Comparison of ENCODE assay signal across 7 mouse cellular contexts in genomic region chr5:66337025-66337968, GRCm38 (mm10).
DNase-seq lines count a peak whose midpoint lies in the region; ATAC-seq lines count a peak whose summit lies in the region.

No protein-coding gene starts in this region.

- peak overlapping the region; percentile 42 for H3K4me3 ChIP-seq in hindbrain, embryonic 12.5 days
- peak overlapping the region; percentile 48 for H3K4me3 ChIP-seq in limb, embryonic 13.5 days
- peak overlapping the region; percentile 57 for H3K4me3 ChIP-seq in midbrain, embryonic 14.5 days (replicated peaks; ENCODE audit: low read depth, low read length)

- H3K9me3 ChIP-seq in hindbrain, embryonic 12.5 days (replicated peaks), result no peaks in the 10 kb centered on the region
- no peaks in the 10 kb centered on the region for H3K9me3 ChIP-seq in limb, embryonic 13.5 days
- H3K9me3 ChIP-seq in midbrain, embryonic 14.5 days (ENCODE audit: control insufficient read depth, low read length), result no peaks in the 10 kb centered on the region

- DNase-seq in ZHBTc4 (ENCODE audit: low read depth, low spot score), result peak; percentile 78
- DNase-seq in cerebellum, adult 18-20 months, result peak; percentile 56 to 57
- DNase-seq in forelimb bud, embryonic 11.5 days (ENCODE audit: low read depth, low spot score), result peak; percentile 40
- peak; percentile 81 for DNase-seq in midbrain, embryonic 14.5 days
- peak; percentile 16 to 21 for DNase-seq in thymus, adult 18-20 months

- H3K36me3 ChIP-seq in hindbrain, embryonic 12.5 days, result no peaks in the 10 kb centered on the region
- H3K36me3 ChIP-seq in limb, embryonic 13.5 days, result no peaks in the 10 kb centered on the region
- H3K36me3 ChIP-seq in midbrain, embryonic 14.5 days (ENCODE audit: control insufficient read depth, insufficient read depth, low read length), result no peaks in the 10 kb centered on the region

- H3K27me3 ChIP-seq in hindbrain, embryonic 12.5 days, result no peaks in the 10 kb centered on the region
- peaks cover 9% of the 10 kb centered on the region; the same call in 1 of the 2 replicates for H3K27me3 ChIP-seq in limb, embryonic 13.5 days
- H3K27me3 ChIP-seq in midbrain, embryonic 14.5 days (ENCODE audit: control insufficient read depth, insufficient read depth, low read length), result no peaks in the 10 kb centered on the region

- peak overlapping the region; percentile 60 for H3K9ac ChIP-seq in hindbrain, embryonic 12.5 days
- peak overlapping the region; percentile 66 for H3K9ac ChIP-seq in limb, embryonic 13.5 days
- peak overlapping the region; percentile 71 for H3K9ac ChIP-seq in midbrain, embryonic 14.5 days (replicated peaks; ENCODE audit: low read length)

- 4% methylated on average over 38 of the region's 38 CpGs for WGBS in hindbrain, embryonic 12.5 days
- 3% methylated on average over 38 of the region's 38 CpGs for WGBS in limb, embryonic 13.5 days
- WGBS in midbrain, embryonic 14.5 days, result 3% methylated on average over 38 of the region's 38 CpGs

- peak overlapping the region; percentile 76 for H3K27ac ChIP-seq in hindbrain, embryonic 12.5 days
- H3K27ac ChIP-seq in limb, embryonic 13.5 days, result no peak overlapping the region
- peak overlapping the region; percentile 84 for H3K27ac ChIP-seq in midbrain, embryonic 14.5 days (replicated peaks; ENCODE audit: low read depth, low read length)

- H3K4me1 ChIP-seq in hindbrain, embryonic 12.5 days, result peaks cover 38% of the 10 kb centered on the region
- peaks cover 14% of the 10 kb centered on the region for H3K4me1 ChIP-seq in limb, embryonic 13.5 days
- H3K4me1 ChIP-seq in midbrain, embryonic 14.5 days (ENCODE audit: control insufficient read depth, insufficient read depth, low read length), result peaks cover 46% of the 10 kb centered on the region

- peak; percentile 73 for ATAC-seq in hindbrain, embryonic 12.5 days (ENCODE audit: low FRiP score)
- ATAC-seq in limb, embryonic 13.5 days (ENCODE audit: low FRiP score, low read depth), result peak; percentile 83; the same call in 1 of the 2 replicates
- peak; percentile 82 for ATAC-seq in midbrain, embryonic 14.5 days (ENCODE audit: low FRiP score, low TSS enrichment)

- H3K4me2 ChIP-seq in hindbrain, embryonic 12.5 days (replicated peaks), result peak overlapping the region; percentile 82
- H3K4me2 ChIP-seq in limb, embryonic 13.5 days (replicated peaks), result peak overlapping the region; percentile 89
- peak overlapping the region; percentile 93 for H3K4me2 ChIP-seq in midbrain, embryonic 14.5 days (ENCODE audit: low read length)

Comparison
In these comparisons a context has a peak if more than half of its experiments do, and no peak if none do; other contexts are left out.
1. DNase-seq: peak in every context shown above with its lines; median percentile 81 in midbrain, embryonic 14.5 days; 78 in ZHBTc4; 56 in cerebellum, adult 18-20 months; 40 in forelimb bud, embryonic 11.5 days; 18 in thymus, adult 18-20 months.